Mouse (Mus musculus) kidney, embryonic 16.5 days (tissue): ENCODE measurements at regions not wholly inside any gene's neighbourhood (a gene's known extent, or its start where the extent isn't known, plus 50 kb on each side); places are given as distances from the start of the nearest gene placed in this dataset.

Source experiments
- ATAC-seq: fragments of 200-750 bp; cut with Nextera tagmentation; 2 replicates; pipeline ENCODE4 v1.8.0; 2017; ENCODE audit warnings: moderate TSS enrichment; ENCODE audit not compliant: low FRiP score, low TSS enrichment
- H3K27ac ChIP-seq: fragments of 300-500 bp; sonication (generic); 2 replicates; pipeline ENCODE4 v1.5.1; 2014; ENCODE audit warnings: low read length
- H3K27me3 ChIP-seq: fragments of 300-500 bp; sonication (generic); 2 replicates; pipeline ENCODE4 v1.6.1; 2014; ENCODE audit warnings: low read length, control low read depth, mixed read lengths; ENCODE audit not compliant: insufficient read depth
- H3K36me3 ChIP-seq: fragments of 300-500 bp; sonication (generic); 2 replicates; pipeline ENCODE4 v1.6.1; 2014; ENCODE audit warnings: low read length, control low read depth, mixed read lengths; ENCODE audit not compliant: insufficient read depth
- H3K4me1 ChIP-seq: fragments of 300-500 bp; sonication (generic); 2 replicates; pipeline ENCODE4 v1.6.1; 2014; ENCODE audit warnings: low read length, control low read depth, mixed read lengths; ENCODE audit not compliant: insufficient read depth
- H3K4me2 ChIP-seq: fragments of 300-500 bp; sonication (generic); replicated peaks from 2 replicates; pipeline ENCODE4 v1.6.1; 2014; ENCODE audit warnings: low read depth, low read length
- H3K4me3 ChIP-seq: fragments of 300-500 bp; sonication (generic); 2 replicates; pipeline ENCODE4 v1.5.1; 2014; ENCODE audit warnings: mild to moderate bottlenecking, low read length
- H3K9ac ChIP-seq: fragments of 300-500 bp; sonication (generic); replicated peaks from 2 replicates; pipeline ENCODE4 v1.6.1; 2014; ENCODE audit warnings: low read length
- H3K9me3 ChIP-seq: fragments of 300-500 bp; sonication (generic); 2 replicates; pipeline ENCODE4 v1.6.1; 2016; ENCODE audit warnings: low read length, control low read depth
- WGBS: fragments of 180-500 bp; shearing (Covaris S2); extraction: QIAGEN DNeasy Blood & Tissue Kit; methylation state at CpG from one replicate; pipeline ENCODE4 v1.1.7; 2014; 5-methylcytosine and 5-hydroxymethylcytosine counted together

GRCm38 (mm10) chr4:106113747-106114146 lies 202.3 kb upstream of the Usp24 start:
- H3K9me3 ChIP-seq = no peaks in the 10 kb centered on the region
- H3K4me3 ChIP-seq = no peak overlapping the region
- H3K4me2 ChIP-seq = no peak overlapping the region
- H3K36me3 ChIP-seq = no peaks in the 10 kb centered on the region
- ATAC-seq = no peak
- no peaks in the 10 kb centered on the region for H3K4me1 ChIP-seq
- H3K27me3 ChIP-seq = no peaks in the 10 kb centered on the region
- no peak overlapping the region for H3K27ac ChIP-seq
- no peak overlapping the region for H3K9ac ChIP-seq

GRCm38 (mm10) chr4:106116611-106117010 lies 199.4 kb upstream of the Usp24 start:
- no peak overlapping the region for H3K27ac ChIP-seq
- H3K4me3 ChIP-seq = no peak overlapping the region

GRCm38 (mm10) chr4:106121306-106121705 lies 194.7 kb upstream of the Usp24 start:
- H3K9me3 ChIP-seq = no peaks in the 10 kb centered on the region
- H3K36me3 ChIP-seq = no peaks in the 10 kb centered on the region
- no peak overlapping the region for H3K9ac ChIP-seq
- WGBS = 71% methylated on average over 1 of the region's 1 CpGs
- no peaks in the 10 kb centered on the region for H3K4me1 ChIP-seq
- H3K27ac ChIP-seq = no peak overlapping the region
- H3K4me3 ChIP-seq = no peak overlapping the region
- ATAC-seq = no peak
- H3K4me2 ChIP-seq = no peak overlapping the region
- no peaks in the 10 kb centered on the region for H3K27me3 ChIP-seq

More at GRCm38 (mm10) chr4:106116611-106117010, 199.4 kb upstream of the Usp24 start:
- Histone ChIP-seq H3K4me2 (no peak overlapping the region), H3K27me3 (no peaks in the 10 kb centered on the region), H3K4me1 (no peaks in the 10 kb centered on the region), H3K9me3 (no peaks in the 10 kb centered on the region), H3K36me3 (no peaks in the 10 kb centered on the region), H3K9ac (no peak overlapping the region)
- no peak for ATAC-seq
- WGBS = 79% methylated on average over 7 of the region's 7 CpGs

GRCm38 (mm10) chr4:106123038-106123654 lies 192.9 kb upstream of the Usp24 start:
- Histone ChIP-seq H3K9ac (no peak overlapping the region), H3K27ac (no peak overlapping the region), H3K27me3 (no peaks in the 10 kb centered on the region), H3K4me3 (no peak overlapping the region), H3K36me3 (no peaks in the 10 kb centered on the region), H3K9me3 (no peaks in the 10 kb centered on the region), H3K4me1 (no peaks in the 10 kb centered on the region), H3K4me2 (no peak overlapping the region)
- 77% methylated on average over 8 of the region's 8 CpGs for WGBS
- ATAC-seq = 0 out of 2 replicates have a peak, but pooled peaks have one; percentile 15

GRCm38 (mm10) chr4:106127199-106127598 lies 188.8 kb upstream of the Usp24 start:
- 67% methylated on average over 5 of the region's 5 CpGs for WGBS
- Histone ChIP-seq H3K4me2 (no peak overlapping the region), H3K4me1 (no peaks in the 10 kb centered on the region), H3K9me3 (no peaks in the 10 kb centered on the region), H3K4me3 (no peak overlapping the region), H3K9ac (no peak overlapping the region), H3K36me3 (no peaks in the 10 kb centered on the region), H3K27ac (no peak overlapping the region), H3K27me3 (no peaks in the 10 kb centered on the region)
- ATAC-seq = no peak

- Histone ChIP-seq H3K27me3 (no peaks in the 10 kb centered on the region), H3K4me2 (no peak overlapping the region), H3K36me3 (no peaks in the 10 kb centered on the region), H3K4me3 (no peak overlapping the region), H3K9me3 (no peaks in the 10 kb centered on the region), H3K4me1 (no peaks in the 10 kb centered on the region), H3K27ac (no peak overlapping the region), H3K9ac (no peak overlapping the region)
- 67% methylated on average over 7 of the region's 7 CpGs for WGBS
- no peak for ATAC-seq
These were observed 188.4 kb upstream of the Usp24 start for GRCm38 (mm10) chr4:106127641-106128040.

GRCm38 (mm10) chr4:106129327-106129726 lies 186.7 kb upstream of the Usp24 start:
- Histone ChIP-seq H3K4me3 (no peak overlapping the region), H3K9me3 (no peaks in the 10 kb centered on the region), H3K27ac (no peak overlapping the region), H3K36me3 (no peaks in the 10 kb centered on the region), H3K4me2 (no peak overlapping the region), H3K27me3 (no peaks in the 10 kb centered on the region), H3K9ac (no peak overlapping the region), H3K4me1 (peaks cover 4% of the 10 kb centered on the region; the same call in 1 of the 2 replicates)
- 78% methylated on average over 7 of the region's 7 CpGs for WGBS
- ATAC-seq = no peak

GRCm38 (mm10) chr4:106129803-106130202 lies 186.2 kb upstream of the Usp24 start:
- Histone ChIP-seq H3K4me2 (no peak overlapping the region), H3K27ac (no peak overlapping the region), H3K27me3 (no peaks in the 10 kb centered on the region), H3K9me3 (no peaks in the 10 kb centered on the region), H3K9ac (no peak overlapping the region), H3K4me3 (no peak overlapping the region), H3K4me1 (peaks cover 4% of the 10 kb centered on the region; the same call in 1 of the 2 replicates), H3K36me3 (no peaks in the 10 kb centered on the region)
- 95% methylated on average over 2 of the region's 2 CpGs for whole genome bisulfite sequencing
- ATAC-seq = no peak

- no peak overlapping the region for H3K9ac ChIP-seq
- no peaks in the 10 kb centered on the region for H3K27me3 ChIP-seq
- H3K4me2 ChIP-seq = no peak overlapping the region
- H3K27ac ChIP-seq = no peak overlapping the region
- H3K4me3 ChIP-seq = no peak overlapping the region
- ATAC-seq = no peak
- no peaks in the 10 kb centered on the region for H3K9me3 ChIP-seq
- WGBS = 49% methylated on average over 10 of the region's 10 CpGs
- H3K4me1 ChIP-seq = peaks cover 4% of the 10 kb centered on the region; the same call in 1 of the 2 replicates
- no peaks in the 10 kb centered on the region for H3K36me3 ChIP-seq
These were observed 182.0 kb upstream of the Usp24 start for GRCm38 (mm10) chr4:106133746-106134730.

GRCm38 (mm10) chr4:106142741-106143140 lies 173.3 kb upstream of the Usp24 start:
- no peak overlapping the region for H3K4me3 ChIP-seq
- 85% methylated on average over 4 of the region's 4 CpGs for WGBS
- no peaks in the 10 kb centered on the region for H3K27me3 ChIP-seq
- H3K9me3 ChIP-seq = no peaks in the 10 kb centered on the region
- ATAC-seq = no peak
- no peak overlapping the region for H3K9ac ChIP-seq
- H3K27ac ChIP-seq = no peak overlapping the region
- H3K4me2 ChIP-seq = no peak overlapping the region
- no peaks in the 10 kb centered on the region for H3K4me1 ChIP-seq
- no peaks in the 10 kb centered on the region for H3K36me3 ChIP-seq
